Mouse (Mus musculus) stomach, embryonic 16.5 days (tissue): Measurements from ENCODE around the gene Pabpc4. TPM values are rescaled to one million over a fixed set of nuclear protein-coding genes. Genes with fewer than 3 reads are reported as not detected.

ENCODE experiments used
- ATAC-seq: fragments of 200-750 bp; cut with Nextera tagmentation; 2 replicates; pipeline ENCODE4 v1.8.0; 2017; ENCODE audit warnings: moderate number of reproducible peaks, moderate TSS enrichment; ENCODE audit not compliant: insufficient read depth, low FRiP score
- H3K27ac ChIP-seq: fragments of 300-500 bp; sonication (generic); 2 replicates; pipeline ENCODE4 v1.5.1; 2014; ENCODE audit warnings: low read length
- H3K27me3 ChIP-seq: fragments of 300-500 bp; sonication (generic); 2 replicates; pipeline ENCODE4 v1.6.1; 2014; ENCODE audit warnings: low read length, control low read depth, mixed read lengths; ENCODE audit not compliant: control insufficient read depth, insufficient read depth
- H3K36me3 ChIP-seq: fragments of 300-500 bp; sonication (generic); 2 replicates; pipeline ENCODE4 v1.6.1; 2014; ENCODE audit warnings: low read length; ENCODE audit not compliant: control insufficient read depth, insufficient read depth
- H3K4me1 ChIP-seq: fragments of 300-500 bp; sonication (generic); 2 replicates; pipeline ENCODE4 v1.6.1; 2014; ENCODE audit warnings: low read length, control low read depth, mixed read lengths; ENCODE audit not compliant: control insufficient read depth, insufficient read depth
- H3K4me2 ChIP-seq: fragments of 300-500 bp; sonication (generic); 2 replicates; pipeline ENCODE4 v1.6.1; 2014; ENCODE audit warnings: low read depth, low read length, mixed read lengths
- H3K4me3 ChIP-seq: fragments of 300-500 bp; sonication (generic); replicated peaks from 2 replicates; pipeline ENCODE4 v1.5.1; 2014; ENCODE audit warnings: mild to moderate bottlenecking, low read length
- H3K9ac ChIP-seq: fragments of 300-500 bp; sonication (generic); 2 replicates; pipeline ENCODE4 v1.6.1; 2014; ENCODE audit warnings: low read length
- H3K9me3 ChIP-seq: fragments of 300-500 bp; sonication (generic); replicated peaks from 2 replicates; pipeline ENCODE4 v1.6.1; 2016; ENCODE audit warnings: low read length, control low read depth; ENCODE audit not compliant: control insufficient read depth
- WGBS: fragments of 180-500 bp; shearing (Covaris S2); extraction: QIAGEN DNeasy Blood & Tissue Kit; methylation state at CpG from one replicate; pipeline ENCODE4 v1.1.7; 2014; 5-methylcytosine and 5-hydroxymethylcytosine counted together
- polyA plus RNA-seq: library from polyadenylated mRNA; unstranded; fragments of >200 nt; fragmentation: Nextera tagmentation; extraction: Ambion mirVana; gene quantifications from 2 replicates; pipeline ENCODE4 v1.2.1, GENCODE M21; 2015

The Pabpc4 gene
- polyA plus RNA-seq, 1 experiment from 2014 or later = 42.5 TPM

DNA sequence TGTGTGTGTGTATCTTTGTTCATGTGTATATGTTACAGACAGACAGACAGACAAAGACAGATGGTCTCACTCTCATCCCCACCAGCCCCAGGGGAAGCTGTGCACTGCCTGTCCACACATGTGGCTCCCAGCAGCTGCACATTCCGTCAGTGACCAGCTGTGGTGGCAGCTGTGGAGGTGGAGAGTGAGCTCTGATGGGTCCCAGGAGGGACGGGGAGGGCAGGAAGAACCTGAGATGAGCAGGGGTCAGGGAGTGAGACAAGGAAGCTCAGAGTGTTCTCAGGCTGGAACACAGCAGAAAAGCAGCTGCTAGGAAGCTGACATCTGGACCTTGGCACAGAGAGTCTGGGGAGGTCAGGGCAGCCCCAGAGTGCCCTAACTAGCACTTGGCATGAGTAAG is 33.9 kb upstream of the Pabpc4 start:
- peaks cover 20% of the 10 kb centered on the region for H3K4me1 ChIP-seq
- H3K4me3 ChIP-seq = no peak overlapping the region
- no peaks in the 10 kb centered on the region for H3K36me3 ChIP-seq
- no peak; the same call in 1 of the 2 replicates for ATAC-seq
- H3K4me2 ChIP-seq = no peak overlapping the region
- peak overlapping the region; percentile 56 for H3K27ac ChIP-seq
- whole genome bisulfite sequencing = 22% methylated on average over 2 of the region's 2 CpGs
- H3K9ac ChIP-seq = no peak overlapping the region
- no peaks in the 10 kb centered on the region for H3K27me3 ChIP-seq
- no peaks in the 10 kb centered on the region for H3K9me3 ChIP-seq

DNA sequence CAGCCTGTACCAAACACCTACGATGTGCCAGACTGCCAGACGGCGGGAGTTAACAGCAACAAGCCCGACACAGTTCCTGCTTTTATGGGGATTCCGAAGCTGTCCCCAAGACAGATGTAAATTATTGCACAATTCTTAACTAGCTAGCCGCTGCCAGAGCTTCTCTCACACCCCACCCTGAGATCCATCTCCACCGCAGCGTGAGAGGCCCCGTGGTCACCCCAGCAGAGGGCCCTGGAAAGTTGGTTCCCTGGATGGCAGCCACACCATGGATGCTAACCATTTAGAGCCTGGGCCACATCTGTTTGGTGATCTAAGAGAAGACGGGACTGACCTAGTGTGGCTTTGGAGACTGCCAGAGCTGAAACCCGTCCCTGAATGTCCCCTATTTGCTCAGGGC is 33.0 kb upstream of the Pabpc4 start:
- H3K27me3 ChIP-seq = no peaks in the 10 kb centered on the region
- WGBS = 53% methylated on average over 11 of the region's 11 CpGs
- no peak overlapping the region for H3K9ac ChIP-seq
- peaks cover 20% of the 10 kb centered on the region for H3K4me1 ChIP-seq
- no peak overlapping the region for H3K4me2 ChIP-seq
- no peak overlapping the region for H3K4me3 ChIP-seq
- no peaks in the 10 kb centered on the region for H3K36me3 ChIP-seq
- no peaks in the 10 kb centered on the region for H3K9me3 ChIP-seq
- no peak for ATAC-seq
- H3K27ac ChIP-seq = no peak overlapping the region

DNA sequence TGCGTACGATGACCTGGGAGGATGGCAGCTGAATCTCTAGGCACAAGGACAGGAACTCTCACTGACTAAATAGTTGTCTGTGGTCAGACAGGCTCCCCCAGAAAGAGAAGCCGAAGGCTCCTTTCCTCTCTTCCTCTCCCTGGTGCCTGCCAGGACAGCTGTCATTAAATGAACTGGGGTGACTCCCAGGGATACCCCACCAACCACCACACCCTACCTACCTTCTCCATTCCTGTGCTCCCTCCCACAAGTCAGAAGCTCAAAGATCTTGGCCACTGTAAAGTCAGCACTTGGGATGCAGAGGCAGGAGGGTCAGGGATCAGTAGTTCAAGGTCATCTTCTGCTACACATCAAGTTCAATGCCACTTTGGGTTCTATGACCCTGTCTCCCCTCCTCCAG is 29.3 kb upstream of the Pabpc4 start:
- Histone ChIP-seq H3K4me2 (0 out of 2 replicates have a peak overlapping the region, but pooled peaks have one; percentile 91), H3K4me3 (no peak overlapping the region), H3K9ac (no peak overlapping the region), H3K27me3 (no peaks in the 10 kb centered on the region), H3K9me3 (no peaks in the 10 kb centered on the region), H3K36me3 (no peaks in the 10 kb centered on the region), H3K27ac (no peak overlapping the region), H3K4me1 (peaks cover 19% of the 10 kb centered on the region)
- WGBS = 63% methylated on average over 3 of the region's 3 CpGs
- no peak for ATAC-seq

DNA sequence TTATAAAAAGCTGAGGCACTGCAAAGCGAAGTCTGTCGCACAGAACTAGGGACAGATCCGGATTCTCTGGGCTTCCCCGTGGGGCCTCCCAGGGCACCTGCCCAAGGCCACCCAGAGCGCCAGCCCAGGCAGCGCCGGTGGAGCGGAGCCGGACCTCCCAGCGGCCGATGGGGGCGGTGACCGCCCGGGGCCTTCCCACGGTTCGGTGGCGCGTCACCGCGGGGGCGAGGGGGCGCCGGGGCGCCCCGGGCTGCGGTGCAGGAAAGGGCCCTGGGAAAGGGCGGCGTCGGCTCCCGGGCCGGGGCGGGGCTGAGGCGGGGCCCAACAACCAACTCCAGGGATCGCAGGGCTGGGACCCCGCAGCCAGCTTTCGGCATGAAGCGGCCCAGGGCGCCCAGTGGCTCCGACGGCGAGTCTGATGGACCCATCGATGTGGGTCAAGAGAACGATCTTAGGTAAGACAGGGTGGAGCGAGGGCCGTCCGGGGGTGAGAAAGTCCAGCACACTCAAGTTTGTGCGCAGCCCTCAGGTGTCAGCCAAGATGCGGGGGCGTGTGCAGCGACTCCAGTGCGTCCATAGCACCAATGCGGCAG is 28.6 kb upstream of the Pabpc4 start, which contains the start of gene Heyl:
Heyl (plus strand) TSS at position 65 of the 593 bp plus-strand sequence.
- Histone ChIP-seq H3K36me3 (no peaks in the 10 kb centered on the region), H3K27ac (peak within 1 kb of the TSS; percentile 13; the same call in 1 of the 2 replicates), H3K27me3 (no peaks in the 10 kb centered on the region), H3K4me3 (peak within 1 kb of the TSS; percentile 50), H3K9me3 (no peaks in the 10 kb centered on the region), H3K9ac (peak within 1 kb of the TSS; percentile 71), H3K4me1 (peaks cover 11% of the 10 kb centered on the region), H3K4me2 (peak within 1 kb of the TSS; percentile 91)
- WGBS = 1% methylated on average over 52 of the region's 52 CpGs
- peak; percentile 56 for ATAC-seq

DNA sequence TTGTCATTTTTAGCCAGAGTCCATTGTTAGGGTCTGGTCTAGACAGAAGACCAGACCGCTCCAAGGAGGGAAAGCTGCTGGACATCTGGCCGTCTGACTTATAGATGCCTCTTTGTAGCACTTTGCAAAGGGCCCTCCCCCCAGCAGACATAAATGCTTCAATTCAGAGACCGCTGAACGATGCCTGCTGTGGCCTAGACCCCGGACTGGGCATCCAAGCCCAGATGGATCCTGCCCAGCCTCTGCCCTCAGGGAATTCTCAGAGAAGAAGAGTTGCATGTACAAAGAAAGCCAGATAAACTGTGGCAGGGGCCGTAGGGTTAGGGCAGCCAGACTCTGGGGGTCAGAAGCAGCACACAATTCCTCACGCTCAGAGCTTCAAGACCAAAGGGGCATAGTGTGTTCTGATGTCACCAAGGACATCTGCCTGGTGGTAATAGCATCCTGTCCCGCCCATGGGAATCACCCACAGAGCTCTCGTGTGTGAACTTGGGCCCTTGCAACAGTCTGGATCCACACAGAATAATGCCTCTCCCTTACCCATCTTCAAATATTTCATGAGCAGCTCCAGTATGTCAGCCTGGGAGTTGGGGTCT is 26.2 kb upstream of the Pabpc4 start:
- Histone ChIP-seq H3K4me2 (peak overlapping the region; percentile 11; the same call in 1 of the 2 replicates), H3K27me3 (no peaks in the 10 kb centered on the region), H3K36me3 (no peaks in the 10 kb centered on the region), H3K9ac (no peak overlapping the region), H3K4me3 (peak overlapping the region; percentile 8), H3K27ac (0 out of 2 replicates have a peak overlapping the region, but pooled peaks have one; percentile 14), H3K9me3 (no peaks in the 10 kb centered on the region), H3K4me1 (peaks cover 10% of the 10 kb centered on the region)
- no peak for ATAC-seq
- 76% methylated on average over 9 of the region's 9 CpGs for WGBS

DNA sequence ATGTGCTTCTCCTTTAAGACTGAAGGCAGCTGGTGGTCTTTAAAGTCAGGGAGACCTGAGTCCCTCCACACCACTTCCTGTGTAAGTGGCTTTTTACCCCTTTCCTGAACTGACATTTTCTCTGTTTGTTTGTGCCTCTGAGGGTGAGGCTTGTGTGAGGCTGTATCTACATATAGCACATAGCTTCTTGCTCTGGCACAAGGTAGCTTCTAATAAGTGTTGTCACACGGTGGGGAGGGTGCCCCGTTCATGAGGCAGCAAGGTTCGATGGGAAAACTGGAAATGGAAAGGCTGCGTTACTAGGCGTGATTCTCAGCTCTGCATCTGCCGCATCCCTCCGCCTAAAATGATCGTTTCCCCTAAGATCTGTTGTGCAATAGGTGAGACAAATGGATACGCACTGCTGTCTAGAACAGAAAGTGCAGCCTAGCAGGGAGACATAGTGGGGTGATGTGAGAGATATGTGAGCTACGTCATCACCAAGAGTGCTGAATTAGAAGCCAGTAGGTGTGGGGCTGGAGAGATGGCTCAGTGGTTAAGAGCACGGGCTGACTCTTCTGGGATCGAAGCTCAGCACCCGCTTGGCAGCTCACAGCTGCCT is 25.6 kb upstream of the Pabpc4 start:
- H3K27ac ChIP-seq = 0 out of 2 replicates have a peak overlapping the region, but pooled peaks have one; percentile 56
- no peak for ATAC-seq
- H3K9ac ChIP-seq = no peak overlapping the region
- 74% methylated on average over 13 of the region's 13 CpGs for WGBS
- H3K4me3 ChIP-seq = peak overlapping the region; percentile 8
- H3K4me1 ChIP-seq = peaks cover 10% of the 10 kb centered on the region
- no peaks in the 10 kb centered on the region for H3K27me3 ChIP-seq
- no peaks in the 10 kb centered on the region for H3K36me3 ChIP-seq
- no peaks in the 10 kb centered on the region for H3K9me3 ChIP-seq
- peak overlapping the region; percentile 28 for H3K4me2 ChIP-seq

DNA sequence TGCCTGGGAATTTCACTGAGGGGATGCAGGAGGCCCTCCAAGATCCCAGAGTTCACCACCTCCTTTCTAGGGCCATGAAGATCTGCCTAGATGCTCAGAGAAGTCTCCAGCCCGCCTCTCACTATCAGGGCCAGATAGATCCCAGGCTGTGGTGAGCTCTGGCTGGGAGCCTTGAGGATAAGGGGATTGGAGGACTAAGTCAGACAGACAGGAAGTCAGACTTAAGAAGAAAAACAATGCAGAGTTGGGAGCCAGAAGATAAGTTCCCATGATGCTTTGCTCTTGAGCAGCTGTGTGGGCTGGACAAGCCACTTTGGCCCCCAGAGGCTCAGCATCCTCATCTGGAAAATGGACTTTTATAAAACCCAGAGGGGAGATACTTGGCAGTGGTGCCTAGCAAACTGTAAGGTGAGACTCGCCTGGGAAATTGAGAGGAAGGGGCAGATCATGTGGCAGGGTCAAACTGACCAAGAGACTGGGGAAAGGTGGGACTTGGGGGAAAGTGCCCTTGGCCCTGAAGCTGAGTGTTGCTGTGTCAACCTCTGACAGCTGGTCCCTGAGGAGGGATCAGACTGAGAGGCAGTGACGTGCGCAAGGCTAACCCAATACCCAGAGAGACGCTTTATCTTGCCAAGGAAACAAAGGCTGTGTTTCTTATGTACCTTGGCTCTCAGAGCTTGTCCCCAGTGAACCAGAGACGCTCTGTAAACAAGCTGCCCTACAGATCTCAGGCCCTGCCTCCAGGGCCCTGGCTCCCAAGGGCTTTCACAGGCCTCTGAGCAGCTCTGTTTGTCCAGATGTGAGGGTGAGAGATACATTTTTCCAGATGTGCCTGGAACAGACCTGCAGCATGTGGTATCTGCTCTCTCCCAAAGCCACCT is 24.5 kb upstream of the Pabpc4 start:
- Histone ChIP-seq H3K4me2 (peak overlapping the region; percentile 28), H3K9ac (no peak overlapping the region), H3K4me3 (no peak overlapping the region), H3K27ac (peak overlapping the region; percentile 56; the same call in 1 of the 2 replicates), H3K9me3 (no peaks in the 10 kb centered on the region), H3K27me3 (no peaks in the 10 kb centered on the region), H3K4me1 (peaks cover 10% of the 10 kb centered on the region), H3K36me3 (no peaks in the 10 kb centered on the region)
- 57% methylated on average over 6 of the region's 6 CpGs for WGBS
- ATAC-seq = peak; percentile 41

DNA sequence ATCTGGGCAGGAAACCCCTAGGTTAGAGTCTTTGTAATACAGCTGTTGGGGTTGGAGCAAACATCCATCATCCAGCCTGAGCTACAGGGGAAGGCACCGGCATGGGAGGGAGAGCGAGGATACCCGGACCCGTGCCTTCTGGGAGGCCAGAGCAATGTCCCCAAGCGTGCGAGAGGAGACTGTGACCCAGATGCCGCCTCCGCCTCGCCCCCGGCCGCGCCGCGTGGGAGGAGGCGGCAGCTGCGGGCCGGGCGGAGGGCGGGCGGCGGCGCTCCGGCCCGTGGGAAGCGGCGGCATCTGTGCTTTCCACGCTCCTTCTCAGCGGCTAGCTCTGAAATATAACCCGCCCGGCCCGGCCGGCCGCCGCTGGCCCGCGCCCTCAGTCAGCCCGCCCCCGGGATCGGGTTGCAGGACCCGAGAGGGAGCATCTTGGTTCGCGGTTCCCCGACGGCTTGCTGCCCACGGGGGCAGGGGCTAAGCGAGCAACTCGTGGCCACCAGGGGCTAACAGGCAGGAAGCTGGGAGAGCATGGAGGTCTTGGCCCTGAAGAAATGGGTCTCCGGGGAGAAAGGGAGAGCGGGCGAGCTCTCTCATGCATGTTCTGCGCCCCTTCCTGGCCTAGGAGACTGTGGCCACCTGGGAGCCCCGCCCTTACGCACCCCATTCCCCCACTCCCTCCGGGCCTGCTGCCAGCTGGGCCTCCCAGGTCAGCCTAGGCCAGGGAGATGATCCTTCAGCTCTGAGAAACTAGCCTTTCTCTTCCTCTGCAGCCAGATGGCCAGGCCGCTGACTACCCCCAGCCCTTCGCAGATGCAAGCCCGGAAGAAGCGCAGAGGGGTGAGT is 22.6 kb upstream of the Pabpc4 start:
- 6% methylated on average over 58 of the region's 58 CpGs for whole genome bisulfite sequencing
- peak overlapping the region; percentile 58 for H3K4me2 ChIP-seq
- H3K4me3 ChIP-seq = peak overlapping the region; percentile 33
- H3K9ac ChIP-seq = peak overlapping the region; percentile 60
- no peaks in the 10 kb centered on the region for H3K9me3 ChIP-seq
- H3K27ac ChIP-seq = peak overlapping the region; percentile 63
- H3K4me1 ChIP-seq = peaks cover 10% of the 10 kb centered on the region
- ATAC-seq = peak; percentile 71
- no peaks in the 10 kb centered on the region for H3K36me3 ChIP-seq
- H3K27me3 ChIP-seq = no peaks in the 10 kb centered on the region
